Mouse (Mus musculus): ENCODE data around the gene Cd79a.
"Not testable (repeated sequence)": the region's sequence is repeated elsewhere in the genome, so short reads cannot be mapped to it uniquely, and the experiment has no call there.

The Cd79a gene

DNA sequence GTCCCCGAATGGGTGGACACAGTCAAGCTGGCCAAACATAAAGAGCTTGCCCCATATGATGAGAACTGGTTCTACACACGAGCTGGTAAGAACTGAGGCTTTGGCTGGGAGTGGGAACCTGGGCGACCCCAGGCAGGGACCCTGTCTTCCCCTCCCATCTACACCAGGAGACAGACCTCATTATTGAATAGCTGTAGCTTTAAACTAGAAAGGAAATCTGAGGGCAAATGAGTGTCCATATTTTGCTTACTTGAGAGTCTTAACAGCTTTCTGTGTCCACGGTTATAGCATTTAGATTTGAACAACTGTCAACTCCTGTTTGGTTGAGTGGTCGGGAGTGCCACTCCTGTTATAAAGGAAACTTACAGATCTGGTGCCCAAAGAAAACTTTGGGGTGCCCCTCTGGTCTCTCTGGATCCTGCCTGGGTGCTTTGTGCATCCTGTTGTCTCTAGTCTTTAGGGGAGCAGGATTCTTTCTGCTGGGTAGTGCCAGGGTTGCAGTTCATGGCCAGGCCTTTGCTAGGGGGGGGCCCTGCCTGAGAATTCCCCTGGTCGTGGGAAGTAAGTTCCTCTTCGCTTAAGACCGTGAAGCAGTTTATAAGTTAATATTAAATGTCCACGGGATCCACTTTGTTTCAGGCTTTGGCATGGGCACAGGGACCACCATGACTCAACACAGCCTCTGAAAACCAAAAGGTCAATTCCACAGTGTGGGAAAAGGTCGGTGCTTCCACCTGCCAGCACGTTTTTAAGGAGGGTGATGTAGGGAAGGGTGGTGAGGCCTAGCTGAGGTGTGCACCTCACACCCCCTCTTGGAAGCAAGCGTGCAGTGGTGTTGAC lies 11.5 kb upstream of the Cd79a start:
- no peak for DNase-seq (ENCODE audit: low spot score in 2 of 2)

DNA sequence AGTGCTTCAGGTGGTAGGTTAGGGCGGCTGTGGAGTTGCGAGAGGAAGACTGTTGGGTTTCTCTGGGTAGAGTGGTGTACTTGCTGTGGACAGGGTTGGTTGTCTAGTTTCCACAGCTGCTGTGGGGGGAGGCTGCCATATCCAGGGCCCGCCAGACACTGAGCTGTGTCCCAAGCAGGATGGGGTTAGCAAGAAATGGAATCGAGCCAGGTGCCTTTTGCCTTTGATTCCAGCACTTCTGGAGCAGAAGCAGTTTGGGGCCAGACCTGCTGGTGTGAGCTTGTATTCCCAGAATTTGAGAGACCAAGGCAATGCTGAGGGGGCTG lies 10.9 kb upstream of the Cd79a start:
- no peak for DNase-seq (ENCODE audit: low spot score in 2 of 2)

DNA sequence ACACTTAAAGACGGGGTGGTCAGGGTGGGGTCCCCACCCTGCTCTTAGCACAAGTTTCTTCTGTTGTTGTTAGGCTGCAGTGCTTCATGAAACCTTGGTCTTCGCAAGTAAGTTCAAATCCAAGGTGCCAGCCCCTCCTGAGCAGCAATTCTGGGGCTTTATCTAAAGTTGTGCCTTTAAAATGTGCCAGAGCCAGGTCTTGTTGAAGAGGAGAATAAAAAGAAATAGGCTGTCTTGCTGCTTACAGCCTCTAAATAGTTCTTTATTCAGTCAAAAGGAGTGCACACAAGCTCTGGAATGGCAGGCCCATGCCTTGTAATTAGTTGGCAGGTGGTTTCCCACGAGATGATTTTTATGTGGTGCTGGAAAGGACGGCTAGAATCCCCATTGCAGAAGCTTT lies 10.1 kb upstream of the Cd79a start:
- DNase-seq (ENCODE audit: low spot score in 2 of 2), result no peak

DNA sequence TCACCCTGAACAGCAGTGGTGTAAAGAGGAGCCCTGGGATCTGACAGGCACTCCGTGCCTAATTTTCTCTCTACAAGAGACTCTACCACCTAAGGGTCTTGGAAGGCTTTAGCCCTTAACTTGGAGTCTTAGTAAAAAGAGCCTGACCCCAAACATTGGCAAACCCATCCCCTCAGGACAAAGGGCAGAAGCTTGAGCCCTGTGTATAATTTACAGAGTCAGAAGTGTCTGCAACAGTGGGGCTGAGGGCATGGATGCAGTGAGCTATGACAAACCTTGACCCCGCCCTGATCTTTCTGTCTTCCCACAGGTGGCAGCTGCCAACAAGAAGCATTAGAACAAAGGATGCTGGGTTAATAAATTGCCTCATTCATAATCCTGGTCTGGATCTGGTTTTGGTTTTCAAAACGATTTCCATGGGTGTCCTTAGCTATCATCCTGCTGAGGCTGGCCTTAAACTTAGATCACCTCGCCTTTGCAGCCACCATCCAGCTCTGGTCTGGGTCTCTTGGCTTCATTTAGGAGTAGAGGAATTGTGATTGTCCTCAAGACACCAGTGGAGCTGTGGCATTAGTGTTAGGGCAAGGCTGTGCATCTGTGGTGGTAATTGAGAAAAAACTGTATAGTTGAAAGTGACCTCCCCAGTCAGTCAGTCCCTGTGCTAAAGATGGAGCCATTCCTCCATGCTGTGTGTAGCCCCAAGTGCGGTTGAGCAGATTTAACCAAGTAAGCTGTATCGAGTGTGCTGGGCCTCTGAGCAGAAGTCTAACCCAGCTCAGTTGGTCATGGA lies 7.6 kb upstream of the Cd79a start:
- DNase-seq (ENCODE audit: low spot score in 2 of 2), result no peak

DNA sequence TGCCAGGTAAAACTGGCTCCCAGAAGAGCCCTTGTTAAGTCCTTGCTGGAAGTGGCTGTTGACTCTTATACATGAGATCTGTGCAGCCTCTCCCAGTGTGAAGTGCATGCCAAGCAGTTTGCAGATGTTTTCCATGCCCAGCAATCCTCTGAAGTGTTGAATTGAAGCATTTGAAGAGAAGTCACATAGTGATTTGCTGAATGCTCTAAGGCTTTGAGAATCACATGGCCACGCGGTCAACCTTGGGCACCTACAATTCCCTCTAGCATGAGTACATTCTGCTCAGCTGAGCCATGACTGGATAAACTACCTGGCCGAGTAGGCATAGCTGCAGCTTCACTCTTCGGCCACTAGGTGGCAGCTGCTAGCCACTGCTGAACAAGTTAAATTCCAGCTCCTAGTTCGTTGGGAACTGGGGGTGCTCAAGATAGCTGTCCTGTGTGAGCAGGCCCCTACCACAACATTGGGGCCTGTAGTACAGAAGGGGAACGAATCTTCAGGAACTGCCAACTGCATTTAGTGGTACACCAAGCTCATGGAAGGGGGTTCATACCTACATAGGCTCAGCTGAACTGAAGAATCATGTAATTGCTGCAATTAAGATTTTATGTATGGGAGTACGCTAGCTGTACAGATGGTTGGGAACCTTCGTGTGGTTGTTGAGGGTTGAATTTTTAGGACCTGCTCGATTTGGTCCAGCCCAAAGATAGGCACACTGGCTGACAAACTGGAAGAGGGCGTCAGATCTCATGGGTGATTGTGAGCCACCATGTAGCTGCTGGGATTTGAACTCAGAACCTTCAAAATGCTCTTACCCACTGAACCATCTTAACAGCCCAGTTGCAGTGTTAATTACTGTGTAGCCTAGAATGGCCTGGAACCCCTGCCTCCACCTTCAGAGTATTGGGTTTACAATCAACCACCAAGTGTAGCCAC lies 6.6 kb upstream of the Cd79a start:
- DNase-seq (ENCODE audit: low spot score in 2 of 2), result peak; percentile 44 to 54

DNA sequence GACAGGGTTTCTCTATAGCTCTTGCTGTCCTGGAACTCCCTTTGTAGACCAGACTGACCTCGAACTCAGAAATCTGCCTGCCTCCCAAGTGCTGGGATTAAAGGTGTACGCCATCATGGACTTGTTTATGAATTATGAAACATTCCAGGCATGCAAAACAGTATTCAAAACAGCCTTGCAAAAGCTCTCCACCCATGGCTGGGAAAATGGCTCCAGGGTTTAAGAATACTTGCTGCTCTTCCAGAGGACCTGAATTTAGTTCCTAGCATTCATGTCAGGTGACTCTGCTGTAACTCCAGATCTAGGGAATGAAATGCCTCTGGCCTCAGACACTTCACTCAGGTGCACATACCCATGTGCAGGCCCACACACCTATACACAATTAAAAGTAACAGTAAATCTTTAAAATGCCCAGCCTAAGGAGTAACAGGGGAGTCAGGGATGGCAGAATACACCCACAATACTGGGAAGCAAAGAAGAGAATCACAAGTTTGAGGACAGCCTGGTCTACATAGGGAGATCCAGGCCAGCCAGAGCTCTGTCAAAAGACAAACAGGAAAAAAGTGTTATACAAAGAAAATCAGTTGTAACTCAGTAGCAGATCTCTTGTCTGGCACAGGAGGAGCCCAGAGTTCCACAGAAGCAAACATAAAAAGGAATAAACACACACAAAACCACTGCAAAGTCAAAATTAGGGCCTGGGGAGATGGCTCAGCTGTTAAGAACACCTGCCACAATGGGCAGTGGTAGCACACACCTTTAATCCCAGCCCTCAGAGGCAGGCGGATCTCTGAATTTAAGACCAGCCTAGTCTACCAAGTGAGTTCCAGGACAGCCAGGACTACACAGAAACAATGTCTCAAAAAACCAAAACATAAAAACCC lies 5.7 kb upstream of the Cd79a start:
- no peak for DNase-seq (ENCODE audit: low spot score in 2 of 2)

DNA sequence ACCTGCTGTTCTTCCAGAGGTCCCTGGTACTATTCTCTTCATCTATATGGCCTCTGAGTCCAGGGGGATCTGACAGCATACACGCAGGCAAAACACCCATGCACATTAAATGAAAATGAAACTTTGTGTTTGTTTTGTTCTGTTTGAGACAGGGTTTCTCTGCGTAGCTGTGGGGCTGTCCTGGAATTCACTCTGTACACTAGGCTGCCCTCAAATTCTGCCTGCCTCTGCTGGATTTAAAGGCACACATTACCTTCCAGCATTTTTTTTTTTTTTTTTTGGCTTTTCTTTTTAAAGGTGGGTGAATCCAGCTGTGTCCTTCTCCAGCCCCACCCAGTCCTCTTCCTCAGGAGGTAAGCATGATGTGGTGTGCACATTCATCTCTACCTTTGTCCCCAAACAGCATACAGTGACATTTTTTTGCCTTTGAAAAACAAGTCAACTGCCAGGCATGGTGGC lies 5.0 kb upstream of the Cd79a start:
- DNase-seq (ENCODE audit: low spot score in 2 of 2), result no peak

DNA sequence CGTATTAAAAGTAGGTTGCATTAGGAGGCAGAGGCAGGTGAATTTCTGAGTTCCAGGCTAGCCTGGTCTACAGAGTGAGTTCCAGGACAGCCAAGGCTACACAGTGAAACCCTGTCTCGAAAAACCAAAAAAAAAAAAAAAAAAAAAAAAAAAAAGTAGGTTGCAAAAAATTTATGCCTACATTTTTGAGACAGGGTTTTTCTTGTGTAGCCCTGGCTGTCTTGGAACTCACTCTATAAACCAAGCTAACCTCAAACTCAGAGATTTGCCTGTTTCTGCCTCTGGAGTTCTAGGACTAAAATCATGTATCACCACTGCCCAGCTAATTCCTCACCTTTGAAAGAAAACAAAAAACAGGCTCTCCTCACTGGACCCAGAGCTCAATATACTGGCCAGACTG lies 1.4 kb upstream of the Cd79a start:
- not testable (repeated sequence) for DNase-seq (ENCODE audit: low spot score in 2 of 2)

DNA sequence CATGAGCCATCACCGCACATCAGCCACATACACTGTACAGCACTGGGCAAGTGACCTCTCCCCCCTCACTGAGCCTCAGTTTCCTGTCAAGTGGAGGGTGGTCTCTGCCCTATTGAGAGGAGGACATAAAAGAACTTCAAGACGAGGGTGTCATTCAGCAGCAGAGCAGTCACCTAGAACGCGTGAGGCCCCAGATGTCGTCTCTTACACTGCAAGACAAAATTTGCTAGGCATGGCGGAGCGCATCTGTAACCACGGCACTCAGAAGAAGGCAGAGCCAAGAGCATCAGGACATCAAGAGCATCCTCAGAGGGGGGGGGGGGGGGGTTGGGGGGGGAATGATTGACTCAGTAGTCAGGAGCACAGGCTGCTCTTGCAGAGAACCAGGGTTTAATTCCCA lies 912 bp upstream of the Cd79a start:
- DNase-seq (ENCODE audit: low spot score in 2 of 2), result no peak

DNA sequence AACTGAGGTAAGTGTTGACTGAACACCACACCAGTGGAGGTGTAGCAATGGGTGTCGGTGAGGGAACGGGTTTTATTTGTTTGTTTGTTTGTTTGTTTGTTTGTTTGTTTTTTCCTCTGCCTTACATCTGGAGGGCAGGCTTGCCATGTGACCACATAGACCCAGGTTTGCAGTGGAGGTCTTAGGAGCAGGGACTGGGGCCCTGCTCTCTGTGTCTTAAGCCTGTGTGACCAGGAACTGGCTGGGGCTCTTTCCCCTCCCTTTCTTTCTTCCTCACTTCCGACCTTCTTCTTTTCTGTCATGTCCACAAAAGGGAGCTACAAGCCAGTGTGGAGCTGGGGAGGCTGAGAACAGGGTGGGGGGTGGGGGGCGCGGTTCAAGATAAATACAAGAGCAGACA lies 778 bp downstream of the Cd79a start:
- no peak for DNase-seq (ENCODE audit: low spot score in 2 of 2)

DNA sequence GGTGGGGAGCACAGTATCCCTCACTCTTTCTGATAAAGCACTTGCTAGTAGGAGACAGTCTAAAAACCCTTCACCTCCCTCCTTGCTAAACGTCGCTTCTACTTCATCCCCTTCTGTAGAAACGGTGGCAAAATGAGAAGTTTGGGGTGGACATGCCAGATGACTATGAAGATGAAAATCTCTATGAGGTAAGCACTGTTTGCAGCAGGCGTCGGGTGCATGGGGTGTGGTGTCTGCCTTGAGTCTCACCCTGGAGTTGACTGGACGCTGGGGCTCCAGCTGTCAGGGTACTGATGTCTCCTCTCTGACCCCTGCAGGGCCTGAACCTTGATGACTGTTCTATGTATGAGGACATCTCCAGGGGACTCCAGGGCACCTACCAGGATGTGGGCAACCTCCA lies 3.9 kb downstream of the Cd79a start:
- DNase-seq (ENCODE audit: low spot score in 2 of 2), result no peak

DNA sequence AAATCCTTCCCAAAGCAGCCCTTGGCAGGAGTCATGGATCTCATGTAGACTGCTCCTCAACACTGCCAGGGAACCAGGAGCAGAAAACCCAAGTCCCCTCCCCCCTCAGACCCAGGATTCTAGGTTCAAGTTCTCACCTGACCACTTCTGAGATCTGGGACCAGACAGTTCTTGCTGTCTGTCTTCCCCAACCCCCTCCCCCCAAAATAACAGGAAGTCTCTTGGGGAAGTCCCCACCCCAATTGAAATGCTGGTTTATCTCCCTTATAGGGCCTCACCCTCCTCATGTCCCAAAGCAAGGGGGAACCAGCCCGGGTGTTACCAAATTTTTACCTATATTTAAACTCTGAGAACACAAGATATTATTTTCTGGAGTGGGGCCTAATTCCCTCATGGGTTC lies 4.7 kb downstream of the Cd79a start:
- no peak for DNase-seq (ENCODE audit: low spot score in 2 of 2)

DNA sequence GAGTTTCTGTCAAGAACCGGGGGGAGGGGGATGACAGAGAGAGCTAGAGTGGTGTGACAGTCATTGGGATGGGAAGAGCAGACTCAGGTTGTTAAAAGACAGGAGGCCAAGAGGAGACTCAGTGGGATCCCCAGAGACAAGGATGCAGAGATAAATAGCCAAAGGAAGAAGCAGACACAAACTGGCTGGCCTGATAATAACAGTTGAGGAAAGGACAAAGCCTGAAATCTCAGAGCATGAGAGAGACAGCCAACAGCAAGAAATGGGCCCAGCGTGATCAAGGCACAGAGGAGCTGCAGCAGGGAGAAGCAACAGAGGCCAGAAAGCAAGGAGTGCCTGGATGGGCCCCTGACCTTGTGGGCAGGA lies 5.1 kb downstream of the Cd79a start:
- DNase-seq (ENCODE audit: low spot score in 2 of 2), result no peak

DNA sequence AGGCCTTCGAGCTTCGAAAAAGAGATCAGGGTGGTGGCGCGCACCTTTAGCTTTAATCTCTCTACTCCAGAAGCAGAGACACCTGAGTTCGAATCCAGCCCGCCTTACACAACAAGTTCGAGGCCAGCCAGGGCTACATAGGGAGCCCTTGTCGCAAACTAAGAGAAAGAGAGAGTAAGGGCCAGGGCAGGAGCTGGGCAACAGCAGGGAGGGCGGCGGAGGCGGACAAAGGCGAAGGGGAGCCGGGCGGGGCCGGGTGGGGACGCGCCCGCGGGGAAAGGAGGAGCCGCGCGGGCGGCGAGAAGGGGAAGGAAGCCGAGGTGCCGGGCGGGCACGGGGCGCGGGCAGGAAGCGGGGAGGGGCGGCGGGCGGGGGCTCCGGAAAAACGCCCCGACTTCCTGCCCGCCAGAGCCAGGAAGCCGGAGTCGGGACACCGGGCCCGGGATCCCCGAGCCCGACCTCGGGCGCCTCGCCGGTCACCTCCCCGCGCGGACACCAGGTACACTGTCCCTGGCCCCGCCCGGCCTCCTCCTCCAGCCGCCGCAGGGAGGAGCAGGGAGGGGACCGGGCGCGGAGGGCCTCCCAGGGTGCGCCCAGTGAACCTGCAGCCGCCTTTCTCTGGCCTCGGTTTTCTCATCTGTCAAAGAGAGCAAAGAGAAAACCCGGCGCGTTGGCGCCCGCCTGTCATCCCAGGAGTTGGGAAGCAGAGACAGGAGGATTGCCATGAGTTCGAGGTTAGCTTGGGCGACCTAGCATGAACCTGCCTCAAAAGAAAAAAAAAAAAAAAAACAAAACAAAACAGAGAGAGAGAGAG lies 5.7 kb downstream of the Cd79a start, which contains the start of gene Arhgef1:
Arhgef1 (plus strand) TSS at position 283 of the 814 bp plus-strand sequence.
- peak; percentile 54 to 69 for DNase-seq (ENCODE audit: low spot score in 2 of 2)

DNA sequence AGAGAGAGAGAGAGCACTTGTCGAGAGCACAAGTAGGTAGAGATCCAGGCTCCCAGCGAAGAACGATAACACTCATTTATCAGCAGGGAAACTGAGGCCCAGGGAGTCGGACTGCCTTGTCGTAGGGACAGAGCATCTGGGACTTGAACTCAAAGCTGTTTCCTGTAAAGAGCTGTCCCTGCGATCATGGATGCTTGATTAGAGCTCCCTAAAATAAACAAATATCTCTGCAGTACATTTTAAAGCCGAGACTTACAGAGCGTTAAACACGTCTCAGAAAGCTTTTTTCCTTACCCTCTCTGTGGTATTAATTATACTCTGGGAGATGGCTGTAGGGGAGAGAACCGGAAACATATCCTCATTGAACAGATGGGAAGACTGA lies 6.3 kb downstream of the Cd79a start:
- DNase-seq (ENCODE audit: low spot score in 2 of 2), result no peak

DNA sequence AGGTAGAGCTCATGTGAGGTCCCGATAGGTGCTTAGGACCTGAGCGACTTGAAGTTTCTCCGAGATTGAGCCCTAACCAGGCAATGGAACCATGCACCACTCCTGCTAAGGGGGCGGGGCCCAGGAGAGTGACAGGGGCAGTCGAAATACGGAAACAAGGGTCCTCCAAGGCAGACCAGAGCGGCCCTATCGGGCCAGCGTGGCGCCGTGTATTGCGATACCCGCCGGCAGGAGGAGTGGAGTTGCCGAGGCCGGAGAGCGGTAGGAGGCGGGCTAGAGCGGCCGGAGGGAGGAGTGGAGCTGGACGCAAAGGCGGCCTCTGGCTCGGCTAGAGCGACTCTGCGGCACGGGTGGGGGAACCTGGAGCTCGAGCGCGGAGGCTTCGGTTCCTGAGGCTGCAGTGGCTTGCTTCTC lies 6.9 kb downstream of the Cd79a start:
- DNase-seq (ENCODE audit: low spot score in 2 of 2), result peak; percentile 87 to 97

DNA sequence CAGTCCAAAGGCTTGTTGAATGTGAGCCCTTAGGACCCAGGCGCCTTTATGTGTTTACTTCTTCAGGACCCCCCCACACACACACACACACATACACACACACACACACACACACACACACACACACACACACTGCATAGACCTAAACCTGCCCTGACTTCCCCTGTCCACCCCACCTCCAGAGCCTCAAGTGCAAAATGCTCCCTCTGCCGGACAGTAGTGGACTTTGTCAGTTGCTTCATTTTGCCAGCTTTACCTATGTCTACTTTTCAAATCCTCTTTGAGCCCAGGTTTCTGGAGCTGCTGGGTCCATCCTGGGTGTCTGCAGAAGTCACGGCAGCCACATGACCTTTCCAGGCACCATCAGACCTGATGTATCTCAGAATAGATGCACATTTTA lies 7.8 kb downstream of the Cd79a start:
- DNase-seq (ENCODE audit: low spot score in 2 of 2), result no peak

DNA sequence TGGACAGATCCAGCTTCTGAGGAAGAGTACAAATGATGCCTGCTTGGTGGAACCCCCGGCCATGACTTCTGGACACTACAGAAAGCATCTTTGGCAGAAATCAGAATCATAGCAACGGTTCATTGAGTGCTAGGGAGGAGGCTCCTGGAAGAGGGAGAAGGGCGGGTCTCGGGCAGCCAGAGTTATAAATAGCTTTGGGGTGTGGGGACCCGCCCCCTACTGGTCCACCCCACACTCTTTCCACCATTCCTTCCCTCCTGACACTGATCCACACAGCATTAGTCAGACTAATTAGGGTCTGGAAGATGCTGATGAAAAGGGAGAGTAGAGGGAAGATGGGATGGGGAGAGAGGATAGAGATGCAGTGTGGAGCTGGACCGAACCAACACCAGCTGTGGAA lies 9.4 kb downstream of the Cd79a start:
- DNase-seq (ENCODE audit: low spot score in 2 of 2), result no peak

DNA sequence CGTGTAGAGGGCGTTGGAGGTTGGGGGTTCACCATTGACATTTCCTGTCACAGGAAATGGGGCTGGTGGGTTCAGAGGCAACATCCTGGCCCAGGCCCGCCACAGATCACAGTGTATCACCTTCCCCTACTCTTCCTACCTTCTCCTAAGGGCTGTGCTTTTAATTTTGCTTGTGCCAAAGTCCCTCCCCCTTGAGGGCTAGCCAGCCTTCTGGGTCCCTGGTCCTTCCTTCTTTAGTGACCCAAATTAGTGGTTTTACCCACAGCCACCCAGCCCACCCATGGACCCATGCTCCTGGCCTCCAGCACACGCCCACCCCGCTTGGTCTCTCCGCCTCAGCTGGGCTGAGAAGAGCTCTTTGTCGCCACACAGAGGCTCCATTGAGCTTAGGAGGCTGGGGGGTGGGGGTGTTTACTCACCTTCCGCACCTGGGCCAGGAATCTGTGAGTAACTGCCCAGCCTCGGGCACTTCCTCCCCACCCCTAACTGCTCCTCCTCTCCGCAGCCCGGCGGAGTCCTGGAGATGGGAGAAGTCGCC lies 10.1 kb downstream of the Cd79a start:
- peak in 1 of 2 experiments; percentile 55 for DNase-seq (ENCODE audit: low spot score in 2 of 2)

DNA sequence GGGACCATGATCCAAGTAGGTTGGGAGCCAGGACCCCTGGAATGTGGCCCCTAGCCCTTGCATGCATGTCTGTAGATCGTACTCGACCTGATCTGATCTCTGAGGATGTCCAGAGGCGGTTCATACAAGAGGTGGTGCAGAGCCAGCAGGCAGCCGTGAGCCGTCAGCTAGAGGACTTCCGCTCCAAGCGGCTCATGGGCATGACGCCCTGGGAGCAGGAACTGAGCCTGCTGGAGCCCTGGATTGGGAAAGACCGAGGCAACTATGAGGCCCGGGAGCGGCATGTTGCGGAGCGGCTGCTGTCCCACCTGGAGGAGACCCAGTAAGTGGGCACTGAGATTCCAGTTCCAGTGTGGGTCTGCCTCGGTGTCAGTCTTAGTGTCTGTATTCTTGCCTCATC lies 15.3 kb downstream of the Cd79a start:
- no peak for DNase-seq (ENCODE audit: low spot score in 2 of 2)
